Mouse (Mus musculus): Measurements from ENCODE around the gene Tsc22d2.

DNA sequence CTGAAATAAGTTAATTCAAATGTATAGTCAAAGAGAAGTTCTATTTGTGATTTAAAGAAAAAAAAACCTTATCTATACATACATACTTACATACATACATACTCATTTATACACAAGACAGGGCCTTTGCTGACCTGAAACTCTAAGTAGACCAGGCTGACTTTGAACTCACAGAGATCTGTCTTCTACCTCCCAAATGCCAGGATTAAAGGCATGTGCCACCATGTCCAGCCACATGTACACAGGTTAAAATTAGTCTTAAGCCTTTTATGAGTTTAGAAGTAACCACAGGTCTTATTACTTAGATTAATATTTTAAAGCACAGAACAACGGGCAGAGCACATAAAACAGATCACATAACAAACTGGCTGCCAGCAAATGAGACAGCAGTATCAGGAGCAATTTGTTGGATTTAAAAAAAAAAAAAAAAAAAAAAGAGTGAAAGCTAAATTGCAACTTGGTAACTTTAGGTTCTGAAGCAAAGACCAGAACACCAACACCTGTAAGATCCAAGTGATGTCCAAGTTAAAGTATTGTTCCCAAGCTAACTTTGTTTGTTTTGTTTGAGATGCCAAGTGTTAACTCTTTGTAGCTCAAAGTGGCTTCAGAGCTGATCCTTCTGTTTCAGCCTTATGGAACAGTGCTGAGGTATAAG lies 101.6 kb downstream of the Tsc22d2 start:
- TF ChIP-seq GATA1 (IDR thresholded peaks at IDR 0.05; ENCODE audit: low read length) (no peak), TAL1 (IDR thresholded peaks at IDR 0.05; ENCODE audit: low read length) (no peak)

All from erythroblast, embryonic 14.5 days (primary cell).